Mouse (Mus musculus): ENCODE measurements around the gene Pax5. TPM values are rescaled to one million over a fixed set of nuclear protein-coding genes. Genes with fewer than 3 reads are reported as not detected.

The Pax5 gene
- 1 to 10 TPM; 1.6 to 4.8 TPM for total RNA-seq (2023)

DNA sequence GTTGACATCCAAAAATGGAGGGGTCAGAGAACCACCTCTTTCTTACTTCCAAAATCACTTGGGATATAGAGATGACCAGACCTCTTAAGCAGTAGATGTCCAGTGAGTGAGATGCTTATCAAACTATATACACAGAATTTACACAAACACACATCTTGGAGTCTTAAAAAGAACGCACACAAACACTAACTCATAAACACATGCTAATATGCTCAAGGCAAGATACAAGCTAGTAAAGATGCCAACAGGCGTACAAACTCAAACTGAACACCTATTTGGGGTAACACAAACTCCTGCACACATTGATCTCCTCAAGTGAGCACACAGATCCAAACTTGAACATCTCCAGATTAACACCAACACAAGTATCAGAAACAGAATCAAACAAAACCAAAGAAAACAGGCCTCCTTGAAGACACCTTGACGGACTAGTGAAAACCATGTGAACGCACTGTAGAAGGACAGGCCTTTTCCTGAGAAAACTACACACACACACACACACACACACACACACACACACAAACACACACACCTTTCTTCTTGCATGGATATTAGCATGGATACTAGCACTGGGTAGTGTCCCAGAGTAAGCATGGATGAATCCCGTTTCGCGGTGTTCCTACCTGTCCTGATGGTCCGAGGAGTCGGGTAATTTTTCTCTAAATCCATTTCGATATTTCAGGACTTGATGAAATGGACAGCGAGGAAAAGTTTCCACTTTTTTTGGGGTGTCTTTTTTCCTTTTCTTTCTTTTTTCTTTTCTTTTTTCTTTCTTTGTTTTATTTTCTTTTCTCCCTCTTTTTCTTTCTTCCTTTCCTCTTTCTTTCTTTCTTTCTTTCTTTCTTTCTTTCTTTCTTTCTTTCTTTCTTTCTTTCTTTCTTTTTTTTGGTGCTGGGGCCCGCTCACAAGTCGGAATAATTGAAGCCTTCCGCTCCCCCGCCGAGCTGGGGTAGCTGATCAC, at the start of gene Pax5:
TSS of gene Pax5 (minus strand) at position 748 of the 961 bp plus-strand sequence.

DNA sequence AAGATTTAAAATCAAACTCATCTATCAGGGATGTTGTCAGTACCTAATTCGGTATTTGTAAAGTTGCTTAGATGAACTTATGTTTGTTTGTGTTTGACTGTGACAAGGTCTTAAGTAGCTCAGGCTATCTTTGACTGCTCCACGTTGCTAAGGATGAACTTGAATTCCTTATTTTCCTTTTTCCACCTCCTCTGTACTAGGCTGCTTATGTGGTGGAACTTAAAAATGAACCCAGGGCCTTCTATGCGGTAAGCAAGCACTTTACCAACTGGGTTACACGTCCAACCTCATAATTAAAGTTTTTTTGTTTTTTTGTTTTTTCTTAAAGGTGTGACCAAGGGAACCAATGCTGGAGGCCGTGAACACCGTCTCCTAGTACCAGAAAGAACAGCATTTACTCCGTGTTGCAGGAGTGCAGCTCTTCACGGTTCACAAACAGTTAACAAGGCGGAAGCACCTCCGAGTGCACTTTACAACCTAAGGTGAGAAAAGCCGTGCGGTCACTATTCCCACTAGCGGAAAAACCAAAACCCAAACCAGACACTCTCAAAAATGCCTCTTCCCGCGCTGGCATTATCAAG, 45.4 kb upstream of the Pax5 start, which contains the start of gene Zcchc7:
TSS of gene Zcchc7 (plus strand) at position 325 of the 581 bp plus-strand sequence.

Other genes starting within 250 kb of the Pax5 start
- gene Zcchc7, start 45.4 kb upstream of the Pax5 start, total RNA-seq (2023): 100 to 1,000 TPM; 117 to 128 TPM

All from T-cell, adult 66 days (primary cell).